Mouse (Mus musculus) MEL (cell line): ENCODE data around the gene Zyg11b. TPM values are rescaled to one million over a fixed set of nuclear protein-coding genes. Genes with fewer than 3 reads are reported as not detected.
A peak's percentile ranks its signal among the peaks of the same experiment; 100 is the strongest.

Source experiments
- DNase-seq: peaks from one replicate; pipeline ENCODE4 v3.0.0; 2011; ENCODE audit warnings: low read depth, low spot score
- H3K27ac ChIP-seq: 2 replicates; pipeline ENCODE4 v1.5.1; 2012; ENCODE audit warnings: low read depth, mild to moderate bottlenecking, control low read depth, low read length, moderate library complexity; ENCODE audit not compliant: control insufficient read depth
- H3K27me3 ChIP-seq, 2 experiments: fragments of 150-350 bp in 1 of 2; sonication (generic) in 1 of 2; 2 replicates each; pipeline ENCODE4 v1.6.1; 2012; ENCODE audit warnings: low read length in 2 of 2, mild to moderate bottlenecking in 2 of 2, improper control_type of control experiment in 1 of 2, moderate library complexity in 1 of 2; ENCODE audit not compliant: insufficient read depth in 2 of 2, control insufficient read depth in 1 of 2
- H3K36me3 ChIP-seq, 2 experiments: 2 replicates each; pipeline ENCODE4 v1.6.1; 2012 to 2014; ENCODE audit warnings: low read length in 2 of 2, improper control_type of control experiment in 1 of 2, inconsistent platforms in 1 of 2, mild to moderate bottlenecking in 1 of 2; ENCODE audit not compliant: insufficient read depth in 2 of 2, control insufficient read depth in 1 of 2
- H3K4me1 ChIP-seq, 2 experiments: fragments of 150-350 bp in 1 of 2; sonication (generic) in 1 of 2; 2 replicates each; pipeline ENCODE4 v1.6.1; 2012; ENCODE audit warnings: low read length in 2 of 2, improper control_type of control experiment in 1 of 2, mild to moderate bottlenecking in 1 of 2; ENCODE audit not compliant: insufficient read depth in 2 of 2, control insufficient read depth in 1 of 2
- H3K4me3 ChIP-seq, 2 experiments: fragments of 150-350 bp in 1 of 2; sonication (generic) in 1 of 2; 2 replicates each; pipeline ENCODE4 v1.5.1; 2012; ENCODE audit warnings: low read depth in 2 of 2, low read length in 2 of 2, mild to moderate bottlenecking in 2 of 2, moderate library complexity in 2 of 2, control low read depth in 1 of 2, improper control_type of control experiment in 1 of 2; ENCODE audit not compliant: control insufficient read depth in 1 of 2, insufficient read depth in 1 of 2
- H3K79me2 ChIP-seq: 2 replicates; pipeline ENCODE4 v1.6.1; 2012; ENCODE audit warnings: mild to moderate bottlenecking, low read length, moderate library complexity; ENCODE audit not compliant: control insufficient read depth, poor library complexity, insufficient read depth
- H3K9ac ChIP-seq: 2 replicates; pipeline ENCODE4 v1.6.1; 2012; ENCODE audit warnings: low read depth, mild to moderate bottlenecking, control low read depth, low read length, moderate library complexity; ENCODE audit not compliant: control insufficient read depth, poor library complexity, severe bottlenecking
- H3K9me3 ChIP-seq: fragments of 150-350 bp; sonication (generic); replicated peaks from 2 replicates; pipeline ENCODE4 v1.6.1; 2012; ENCODE audit warnings: mild to moderate bottlenecking, low read length, improper control_type of control experiment, moderate library complexity; ENCODE audit not compliant: insufficient read depth
- BHLHE40 ChIP-seq: IDR thresholded peaks from 2 replicates; pipeline ENCODE4 v1.6.1; 2012; ENCODE audit warnings: low read depth, mild to moderate bottlenecking, inconsistent platforms, low read length, improper control_type of control experiment, borderline replicate concordance
- CHD1 ChIP-seq: IDR thresholded peaks from 2 replicates; pipeline ENCODE4 v1.6.1; 2012; ENCODE audit warnings: low read depth, mild to moderate bottlenecking, inconsistent platforms, low read length, improper control_type of control experiment
- E2F4 ChIP-seq: IDR thresholded peaks from 2 replicates; pipeline ENCODE4 v1.6.1; 2011; ENCODE audit warnings: low read depth, low read length, improper control_type of control experiment, borderline replicate concordance
- ELF1 ChIP-seq: IDR thresholded peaks from 2 replicates; pipeline ENCODE4 v1.6.1; 2014; ENCODE audit warnings: low read depth, mild to moderate bottlenecking, inconsistent platforms, low read length, improper control_type of control experiment, moderate library complexity
- HCFC1 ChIP-seq: IDR thresholded peaks from 2 replicates; pipeline ENCODE4 v1.6.1; 2012; ENCODE audit warnings: low read depth, mild to moderate bottlenecking, inconsistent platforms, low read length, improper control_type of control experiment, moderate library complexity
- JUND ChIP-seq: IDR thresholded peaks from 2 replicates; pipeline ENCODE4 v1.6.1; 2011; ENCODE audit warnings: low read depth, mild to moderate bottlenecking, improper control_type of control experiment, low read length
- MAX ChIP-seq: IDR thresholded peaks from 2 replicates; pipeline ENCODE4 v1.6.1; 2011; ENCODE audit warnings: low read length, improper control_type of control experiment
- MEF2A ChIP-seq: IDR thresholded peaks from 2 replicates; pipeline ENCODE4 v1.6.1; 2014; ENCODE audit warnings: low read depth, mild to moderate bottlenecking, inconsistent platforms, low read length, improper control_type of control experiment; ENCODE audit not compliant: poor library complexity, insufficient replicate concordance, severe bottlenecking; ENCODE audit errors: extremely low read depth
- MYB ChIP-seq: IDR thresholded peaks from 2 replicates; pipeline ENCODE4 v1.6.1; 2011; ENCODE audit warnings: mild to moderate bottlenecking, low read depth, low read length, improper control_type of control experiment
- NELFE ChIP-seq: IDR thresholded peaks from 2 replicates; pipeline ENCODE4 v1.6.1; 2011; ENCODE audit warnings: low read depth, low read length, improper control_type of control experiment
- SIN3A ChIP-seq: IDR thresholded peaks from 2 replicates; pipeline ENCODE4 v1.6.1; 2012; ENCODE audit warnings: low read length, improper control_type of control experiment, inconsistent platforms
- SMC3 ChIP-seq: IDR thresholded peaks from 2 replicates; pipeline ENCODE4 v1.6.1; 2011; ENCODE audit warnings: low read depth, low read length, improper control_type of control experiment
- TAL1 ChIP-seq: IDR thresholded peaks from 2 replicates; pipeline ENCODE4 v1.6.1; 2012; ENCODE audit warnings: mild to moderate bottlenecking, inconsistent platforms, low read length, moderate library complexity, mixed read lengths
- TBP ChIP-seq: IDR thresholded peaks from 2 replicates; pipeline ENCODE4 v1.8.0; 2011; ENCODE audit warnings: low read depth, low read length, improper control_type of control experiment
- UBTF ChIP-seq: IDR thresholded peaks from 2 replicates; pipeline ENCODE4 v1.6.1; 2012; ENCODE audit warnings: low read depth, mild to moderate bottlenecking, inconsistent platforms, low read length, improper control_type of control experiment, moderate library complexity, borderline replicate concordance; ENCODE audit not compliant: insufficient read depth
- USF1 ChIP-seq: IDR thresholded peaks from 2 replicates; pipeline ENCODE4 v1.6.1; 2014; ENCODE audit warnings: low read depth, mild to moderate bottlenecking, inconsistent platforms, low read length, improper control_type of control experiment, moderate library complexity
- ZMIZ1 ChIP-seq: IDR thresholded peaks from 2 replicates; pipeline ENCODE4 v1.6.1; 2012; ENCODE audit warnings: low read depth, mild to moderate bottlenecking, inconsistent platforms, low read length, improper control_type of control experiment, moderate library complexity
- ZNF384 ChIP-seq: IDR thresholded peaks from 2 replicates; pipeline ENCODE4 v1.6.1; 2012; ENCODE audit warnings: low read depth, mild to moderate bottlenecking, inconsistent platforms, low read length, improper control_type of control experiment
- polyA plus RNA-seq, 2 experiments: library from polyadenylated mRNA; stranded (reverse) in 1 of 2; unstranded in 1 of 2; fragments of >175 nt in 1 of 2; fragments of >200 nt in 1 of 2; gene quantifications; 2 replicates each; pipeline versions ENCODE4 v1.2.1 to v1.2.4; 2012; ENCODE audit warnings: low replicate concordance in 2 of 2, low read depth in 1 of 2; ENCODE audit not compliant: insufficient read length in 2 of 2, insufficient read depth in 1 of 2, missing spikeins in 1 of 2
- total RNA-seq: library from RNA; depleted of rRNA; stranded (reverse); fragments of 300-350 nt; gene quantifications from 2 replicates; pipeline ENCODE4 v1.2.3, GENCODE M21; 2012

The Zyg11b gene
- total and polyA plus RNA-seq, 3 experiments = 7.7 to 9.2 TPM; not detected in 1

DNA sequence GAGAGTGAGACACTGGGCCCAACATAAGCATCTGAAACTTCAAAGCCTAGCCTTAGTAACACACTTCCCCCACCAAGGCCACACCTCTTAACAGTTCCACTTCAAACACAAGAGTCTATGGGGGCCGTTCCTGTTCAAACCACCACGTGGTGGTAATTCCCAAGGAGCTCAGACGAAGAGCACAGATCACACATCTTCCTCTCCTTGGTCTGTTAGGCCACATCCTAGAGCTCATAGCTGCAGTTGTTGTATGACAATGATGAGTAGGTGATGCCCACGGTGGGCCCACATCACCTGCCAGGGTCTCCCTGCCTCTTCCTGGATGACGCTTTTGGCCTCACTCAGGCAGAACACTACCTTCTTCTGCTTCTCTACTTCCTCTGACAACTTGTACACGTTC lies 9.8 kb upstream of the Zyg11b start:
- no peaks in the 10 kb centered on the region for H3K27me3 ChIP-seq
- H3K9ac ChIP-seq = no peak overlapping the region
- DNase-seq = no peak
- H3K4me3 ChIP-seq = no peak overlapping the region
- TF ChIP-seq UBTF = no peak
- no peak for TF ChIP-seq HCFC1
- no peak for TF ChIP-seq MAX
- TF ChIP-seq MYB = no peak
- TF ChIP-seq JUND = no peak
- no peak for TF ChIP-seq BHLHE40
- no peak for TF ChIP-seq NELFE
- no peak for TF ChIP-seq TAL1
- TF ChIP-seq ELF1 = no peak
- TF ChIP-seq USF1 = no peak
- no peak for TF ChIP-seq MEF2A
- no peaks in the 10 kb centered on the region for H3K4me1 ChIP-seq
- H3K27ac ChIP-seq = no peak overlapping the region
- no peaks in the 10 kb centered on the region for H3K36me3 ChIP-seq
- no peaks in the 10 kb centered on the region for H3K79me2 ChIP-seq
- H3K9me3 ChIP-seq = no peaks in the 10 kb centered on the region

DNA sequence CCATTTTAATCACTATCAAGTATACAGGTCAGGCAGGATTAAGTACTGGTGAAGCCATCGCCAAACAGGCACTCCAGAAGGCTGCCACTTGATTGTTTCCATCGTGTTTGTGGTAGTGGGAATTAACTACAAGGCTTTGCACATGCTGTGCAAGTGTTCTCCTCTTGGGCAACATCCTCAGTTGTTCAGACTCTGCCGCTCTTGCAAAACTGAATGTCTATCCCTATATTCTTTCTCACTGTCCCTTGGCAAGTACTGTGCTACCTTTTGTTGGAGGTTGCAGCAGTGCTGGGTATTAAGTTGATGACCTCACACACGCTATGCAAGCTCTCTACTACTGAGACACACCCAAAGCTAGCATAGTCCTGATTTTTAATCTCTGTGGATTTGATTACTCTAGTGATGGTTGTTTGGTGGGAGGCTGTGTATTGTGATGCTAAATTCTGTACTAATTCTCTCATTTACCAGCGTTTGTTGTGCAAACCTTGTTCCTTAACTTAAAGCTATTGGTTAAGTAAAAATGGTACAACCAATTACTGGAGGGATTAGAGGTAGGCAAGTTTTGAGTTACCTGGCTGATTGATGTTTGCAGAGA lies 1.5 kb upstream of the Zyg11b start:
- Histone ChIP-seq H3K4me1 (peaks cover 5 to 12% of the 10 kb centered on the region in 2 experiments; a peak in 3 of 4 replicates), H3K79me2 (peaks cover 23% of the 10 kb centered on the region), H3K9ac (no peak overlapping the region), H3K36me3 (peaks cover 0 to 10% of the 10 kb centered on the region in 2 experiments; a peak in 2 of 4 replicates), H3K4me3 (no peak overlapping the region), H3K9me3 (no peaks in the 10 kb centered on the region), H3K27ac (no peak overlapping the region), H3K27me3 (no peaks in the 10 kb centered on the region)
- TF ChIP-seq E2F4 (no peak), SMC3 (no peak), ZMIZ1 (no peak)
- no peak for DNase-seq

DNA sequence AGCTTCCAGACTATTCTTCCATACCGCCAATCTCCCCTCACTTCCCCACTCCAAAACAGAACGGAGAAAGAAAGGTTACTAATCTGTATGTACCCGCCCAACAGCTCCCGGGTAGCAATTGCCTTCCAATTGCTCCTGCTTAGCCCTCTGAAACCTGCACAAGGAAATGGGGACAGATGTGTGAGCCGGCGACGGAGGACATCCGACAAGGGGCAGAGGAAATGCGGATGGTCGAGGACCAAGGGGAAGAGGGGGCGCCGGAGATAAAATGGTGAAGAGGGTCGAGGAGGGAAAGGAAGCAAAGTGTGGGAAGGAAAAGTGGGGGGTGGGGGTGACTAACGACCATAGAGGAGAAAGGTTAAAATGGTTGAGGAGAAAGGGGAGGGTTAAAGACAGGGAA lies 630 bp downstream of the Zyg11b start:
- peak; percentile 59 for DNase-seq
- TF ChIP-seq ZNF384 (no peak), CHD1 (no peak), SIN3A (peak; percentile 32; the same call in 1 of the 2 replicates), TBP (no peak)

More for the DNA sequence above, 630 bp downstream of the Zyg11b start:
- H3K79me2 ChIP-seq = peaks cover 32% of the 10 kb centered on the region
- no peaks in the 10 kb centered on the region for H3K27me3 ChIP-seq
- H3K36me3 ChIP-seq = peaks cover 0 to 10% of the 10 kb centered on the region in 2 experiments; a peak in 2 of 4 replicates
- H3K9me3 ChIP-seq = no peaks in the 10 kb centered on the region
- H3K27ac ChIP-seq = peak overlapping the region; percentile 66; the same call in 1 of the 2 replicates
- H3K4me3 ChIP-seq = peak overlapping the region; percentile 83 to 97
- peaks cover 5 to 14% of the 10 kb centered on the region in 2 experiments; a peak in 3 of 4 replicates for H3K4me1 ChIP-seq
- H3K9ac ChIP-seq = peak overlapping the region; percentile 94
